Mouse (Mus musculus) cortical plate, adult 2 months (tissue): ENCODE results near the gene Gm9857. TPM values are rescaled to one million over a fixed set of nuclear protein-coding genes. Genes with fewer than 3 reads are reported as not detected.

Experiments
- H3K27ac ChIP-seq: fragments of 200-500 bp; 2 replicates; pipeline ENCODE4 v1.5.1; 2012; ENCODE audit warnings: low read length, control low read depth, inconsistent platforms; ENCODE audit not compliant: insufficient read depth
- H3K4me1 ChIP-seq: fragments of 200-500 bp; 2 replicates; pipeline ENCODE4 v1.6.1; 2011; ENCODE audit warnings: low read length; ENCODE audit not compliant: control insufficient read depth, insufficient read depth
- H3K4me3 ChIP-seq: fragments of 200-500 bp; 2 replicates; pipeline ENCODE4 v1.5.1; 2011; ENCODE audit warnings: mild to moderate bottlenecking, low read length, control low read depth; ENCODE audit not compliant: insufficient read depth
- CTCF ChIP-seq: fragments of 200-500 bp; IDR thresholded peaks from 2 replicates; pipeline ENCODE4 v1.5.1; 2011; ENCODE audit warnings: mild to moderate bottlenecking, control low read depth, low read length; ENCODE audit not compliant: insufficient read depth; ENCODE audit errors: extremely low read depth
- POLR2A ChIP-seq: fragments of 200-500 bp; IDR thresholded peaks from 2 replicates; pipeline ENCODE4 v1.6.1; 2011; ENCODE audit warnings: mild to moderate bottlenecking, low read length, control low read depth; ENCODE audit not compliant: insufficient read depth; ENCODE audit errors: extremely low read depth
- polyA plus RNA-seq: library from polyadenylated mRNA; depleted of rRNA; stranded (reverse); fragments of >200 nt; gene quantifications from 2 replicates; pipeline ENCODE4 v1.2.3, GENCODE M21; 2012

Gene Gm9857
- polyA plus RNA-seq, 1 experiment, result not detected

DNA sequence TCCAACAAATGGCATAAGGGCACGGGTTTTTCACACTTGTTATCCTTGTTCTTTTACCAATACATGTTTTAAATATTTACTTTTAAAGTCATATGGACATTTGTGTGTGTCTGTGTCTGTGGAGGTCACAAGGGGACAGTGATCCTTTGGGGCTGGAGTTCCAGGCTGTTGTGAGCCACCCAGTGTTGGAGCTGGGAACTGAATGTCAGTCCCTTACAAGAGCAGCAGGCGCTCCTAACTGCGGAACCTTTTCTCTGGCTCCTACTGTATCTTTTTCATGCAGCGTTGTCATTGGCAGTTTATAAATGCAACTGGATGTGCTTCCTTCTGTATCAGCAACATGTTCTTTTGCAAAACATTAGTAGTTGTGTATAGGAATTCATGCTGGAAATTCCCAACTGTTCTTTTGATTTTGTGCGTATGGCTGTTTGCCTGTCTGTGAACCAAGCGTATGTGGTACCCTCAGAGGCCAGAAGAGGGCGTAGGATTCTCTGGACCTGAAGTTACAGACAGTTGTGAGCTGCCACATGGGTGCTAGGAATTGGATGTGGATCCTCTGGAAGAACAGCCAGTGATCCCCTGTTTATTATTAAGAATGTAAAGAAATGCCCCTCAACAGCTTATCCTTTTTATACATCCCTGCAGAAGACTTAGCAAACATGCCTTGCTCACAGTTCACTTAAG, 24.3 kb upstream of the Gm9857 start:
- H3K4me1 ChIP-seq, result peaks cover 7% of the 10 kb centered on the region
- H3K4me3 ChIP-seq, result no peak overlapping the region
- TF ChIP-seq CTCF (0 out of 2 replicates have a peak, but pooled peaks have one; percentile 10), POLR2A (no peak)
- no peak overlapping the region for H3K27ac ChIP-seq

- H3K4me1 ChIP-seq, result peaks cover 7% of the 10 kb centered on the region
- no peak overlapping the region for H3K4me3 ChIP-seq
- H3K27ac ChIP-seq, result no peak overlapping the region
- TF ChIP-seq CTCF (no peak), POLR2A (no peak)
Observed at GRCm38 (mm10) chr3:108963776-108964175, 23.5 kb upstream of the Gm9857 start.

- Histone ChIP-seq H3K4me1 (peaks cover 7% of the 10 kb centered on the region), H3K4me3 (no peak overlapping the region), H3K27ac (no peak overlapping the region)
- TF ChIP-seq CTCF (no peak), POLR2A (no peak)
Observed at GRCm38 (mm10) chr3:108963278-108963677, 23.0 kb upstream of the Gm9857 start.

DNA sequence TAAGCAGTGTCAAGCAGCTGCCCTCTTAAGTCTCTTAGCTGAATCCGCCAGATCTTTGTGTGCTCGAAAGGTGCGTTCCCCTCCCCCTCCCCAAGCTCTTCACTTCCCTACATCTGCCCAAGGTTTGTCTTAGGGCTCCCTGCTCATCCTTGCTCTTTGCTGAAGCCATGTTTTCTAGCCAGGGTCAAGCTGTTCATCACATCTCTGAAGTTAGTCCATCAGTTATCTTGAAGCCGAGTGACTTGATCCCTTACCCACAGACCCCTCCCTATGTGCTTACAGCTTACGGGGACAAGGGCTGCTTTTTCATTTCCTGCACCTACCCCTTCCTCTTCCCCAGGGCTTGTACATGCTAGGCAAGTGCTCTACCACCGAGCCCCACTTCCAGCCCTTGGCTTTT, 21.4 kb upstream of the Gm9857 start:
- no peak overlapping the region for H3K27ac ChIP-seq
- no peak overlapping the region for H3K4me3 ChIP-seq
- H3K4me1 ChIP-seq, result peaks cover 7% of the 10 kb centered on the region
- TF ChIP-seq POLR2A (no peak), CTCF (no peak)

- H3K4me3 ChIP-seq, result 0 out of 2 replicates have a peak overlapping the region, but pooled peaks have one; percentile 1
- no peak overlapping the region for H3K27ac ChIP-seq
- TF ChIP-seq CTCF (no peak), POLR2A (no peak)
- H3K4me1 ChIP-seq, result peaks cover 7% of the 10 kb centered on the region
Observed at GRCm38 (mm10) chr3:108961226-108961625, 21.0 kb upstream of the Gm9857 start.

DNA sequence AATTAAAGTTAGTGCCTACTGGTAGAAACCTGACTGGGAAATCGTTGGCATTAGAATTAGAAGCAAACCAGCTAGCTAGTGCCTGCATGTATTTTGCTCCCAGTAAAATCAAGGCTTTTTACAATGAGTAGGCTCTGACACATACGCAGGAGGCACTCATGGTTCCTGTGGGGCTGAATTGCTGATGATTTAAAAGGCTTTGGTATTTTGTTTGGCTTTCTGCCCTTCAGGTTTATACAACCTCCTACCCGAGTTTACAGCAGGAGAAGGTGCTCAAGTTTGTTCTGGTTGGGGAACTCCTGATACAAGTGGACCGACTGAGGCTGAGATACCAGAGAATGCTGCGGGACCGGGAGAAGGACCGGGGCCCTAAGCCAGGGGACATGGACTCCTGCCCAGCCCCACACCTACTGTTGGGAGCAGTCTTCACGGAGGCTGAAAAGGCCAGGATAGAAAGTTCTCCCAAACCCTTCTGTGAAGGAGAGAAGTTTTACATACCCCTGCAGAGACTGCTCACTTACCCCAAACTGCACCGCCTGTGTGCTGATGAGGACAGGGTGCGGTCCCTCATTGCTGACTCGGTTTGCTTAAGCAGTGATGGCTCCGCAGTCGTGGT, 19.5 kb upstream of the Gm9857 start:
- no peak overlapping the region for H3K27ac ChIP-seq
- H3K4me3 ChIP-seq, result no peak overlapping the region
- TF ChIP-seq CTCF, result no peak
- no peak for TF ChIP-seq POLR2A
- H3K4me1 ChIP-seq, result peaks cover 7% of the 10 kb centered on the region

GRCm38 (mm10) chr3:108957976-108958375, 17.7 kb upstream of the Gm9857 start:
- no peak overlapping the region for H3K27ac ChIP-seq

DNA sequence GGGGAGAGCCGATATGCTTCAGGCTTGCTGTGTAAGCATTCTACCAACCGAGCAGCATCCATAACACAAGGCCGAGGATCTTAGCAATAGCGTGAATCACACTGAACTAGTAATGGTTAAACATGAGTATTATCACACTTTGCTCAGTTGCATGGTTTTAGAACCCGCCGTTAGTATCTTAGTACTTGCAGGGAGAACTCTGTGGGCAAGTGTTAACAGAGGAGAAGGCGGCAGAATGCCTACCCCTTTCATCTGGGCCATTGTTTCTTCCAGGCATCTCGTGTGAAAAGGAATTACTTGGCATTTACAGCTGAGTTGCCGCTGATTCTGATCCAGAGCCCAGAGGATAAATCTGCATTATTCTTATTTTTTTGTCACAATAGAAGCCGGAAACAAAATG, 751 bp upstream of the Gm9857 start:
- no peak overlapping the region for H3K27ac ChIP-seq
- TF ChIP-seq CTCF (no peak), POLR2A (no peak)
- no peak overlapping the region for H3K4me3 ChIP-seq
- H3K4me1 ChIP-seq, result no peaks in the 10 kb centered on the region

More at GRCm38 (mm10) chr3:108957976-108958375, 17.7 kb upstream of the Gm9857 start:
- Histone ChIP-seq H3K4me1 (peaks cover 5% of the 10 kb centered on the region), H3K4me3 (no peak overlapping the region)
- TF ChIP-seq CTCF (no peak), POLR2A (no peak)

DNA sequence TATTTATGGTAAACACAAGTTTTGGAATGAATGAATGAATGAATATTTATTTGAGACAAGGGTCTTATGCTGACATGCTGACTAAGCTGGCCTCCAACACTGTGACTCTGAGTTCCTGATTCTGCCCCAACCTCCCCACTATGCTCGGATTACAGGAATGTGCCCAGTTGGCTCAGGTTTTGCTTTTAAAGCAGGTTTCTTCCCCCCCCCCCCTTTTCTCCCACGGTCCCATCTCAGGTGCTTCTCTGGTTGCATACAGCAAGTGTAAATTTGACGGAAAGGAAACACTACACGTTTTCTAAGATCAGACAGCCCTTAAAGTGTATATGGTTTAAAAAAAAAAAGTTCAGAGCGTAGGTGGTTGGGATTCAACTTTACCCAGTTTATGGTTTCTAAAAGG, 672 bp downstream of the Gm9857 start, which contains the start of gene Henmt1:
Gene Henmt1, plus strand, starts transcription at position 301 of the 400 bp plus-strand sequence.
- no peaks in the 10 kb centered on the region for H3K4me1 ChIP-seq
- TF ChIP-seq CTCF, result no peak
- TF ChIP-seq POLR2A, result no peak
- peak within 1 kb of the TSS; percentile 18 for H3K4me3 ChIP-seq
- H3K27ac ChIP-seq, result no peak within 1 kb of the TSS

GRCm38 (mm10) chr3:108938691-108939090, 1.6 kb downstream of the Gm9857 start:
- Histone ChIP-seq H3K4me1 (no peaks in the 10 kb centered on the region), H3K4me3 (no peak overlapping the region), H3K27ac (no peak overlapping the region)
- no peak for TF ChIP-seq POLR2A
- no peak for TF ChIP-seq CTCF
